Mouse (Mus musculus): ENCODE measurements around the gene Hecw2. TPM values are rescaled to one million over a fixed set of nuclear protein-coding genes. Genes with fewer than 3 reads are reported as not detected.
A peak's percentile ranks its signal among the peaks of the same experiment; 100 is the strongest.

The Hecw2 gene
- total and polyA plus RNA-seq, 3 experiments: 0.27 TPM; not detected in 2

- TF ChIP-seq GATA1 (IDR thresholded peaks at IDR 0.05; ENCODE audit: borderline replicate concordance, low read length) (no peak), POLR2AphosphoS5 (IDR thresholded peaks at IDR 0.05; ENCODE audit: insufficient replicate concordance, low read depth, low read length) (no peak), TAL1 (conservative IDR thresholded peaks at IDR 0.05; ENCODE audit: low read depth, low read length) (no peak), CTCF (IDR thresholded peaks at IDR 0.05; ENCODE audit: low read depth, low read length) (no peak), GATA2 (IDR thresholded peaks at IDR 0.05; ENCODE audit: borderline replicate concordance, low read depth, low read length) (no peak)
- peaks cover 2% of the 10 kb centered on the region; the same call in 1 of the 2 replicates for H3K27me3 ChIP-seq (ENCODE audit: insufficient read depth, low read length)
- no peak for DNase-seq (ENCODE audit: low spot score)
- ATAC-seq (ENCODE audit: extremely low read depth, insufficient number of reproducible peaks, low FRiP score, poor library complexity, severe bottlenecking): no peak
- no peak overlapping the region for H3K4me3 ChIP-seq (ENCODE audit: low read depth, low read length)
- no peaks in the 10 kb centered on the region for H3K36me3 ChIP-seq (replicated peaks)
- H3K9me3 ChIP-seq (replicated peaks): no peaks in the 10 kb centered on the region
- no peaks in the 10 kb centered on the region; the same call in 1 of the 2 replicates for H3K4me1 ChIP-seq (ENCODE audit: insufficient read depth, low read depth, low read length)
Observed at GRCm38 (mm10) chr1:53843051-53843450, 351.9 kb downstream of the Hecw2 start.

GRCm38 (mm10) chr1:53841080-53841479 lies 353.9 kb downstream of the Hecw2 start:
- H3K36me3 ChIP-seq (replicated peaks): no peaks in the 10 kb centered on the region
- no peak for TF ChIP-seq CTCF (IDR thresholded peaks at IDR 0.05; ENCODE audit: low read depth, low read length)
- no peak for TF ChIP-seq GATA2 (IDR thresholded peaks at IDR 0.05; ENCODE audit: borderline replicate concordance, low read depth, low read length)
- no peak for TF ChIP-seq POLR2AphosphoS5 (IDR thresholded peaks at IDR 0.05; ENCODE audit: insufficient replicate concordance, low read depth, low read length)
- no peak for TF ChIP-seq TAL1 (conservative IDR thresholded peaks at IDR 0.05; ENCODE audit: low read depth, low read length)
- TF ChIP-seq GATA1 (IDR thresholded peaks at IDR 0.05; ENCODE audit: borderline replicate concordance, low read length): no peak
- H3K9me3 ChIP-seq (replicated peaks): no peaks in the 10 kb centered on the region
- no peak for DNase-seq (ENCODE audit: low spot score)
- no peak overlapping the region for H3K4me3 ChIP-seq (ENCODE audit: low read depth, low read length)
- H3K27me3 ChIP-seq (ENCODE audit: insufficient read depth, low read length): peaks cover 4% of the 10 kb centered on the region; the same call in 1 of the 2 replicates
- no peaks in the 10 kb centered on the region; the same call in 1 of the 2 replicates for H3K4me1 ChIP-seq (ENCODE audit: insufficient read depth, low read depth, low read length)
- no peak for ATAC-seq (ENCODE audit: extremely low read depth, insufficient number of reproducible peaks, low FRiP score, poor library complexity, severe bottlenecking)

GRCm38 (mm10) chr1:53839392-53839791 lies 355.6 kb downstream of the Hecw2 start:
- no peak for ATAC-seq (ENCODE audit: extremely low read depth, insufficient number of reproducible peaks, low FRiP score, poor library complexity, severe bottlenecking)

GRCm38 (mm10) chr1:53838182-53838859 lies 356.6 kb downstream of the Hecw2 start:
- TF ChIP-seq POLR2AphosphoS5 (IDR thresholded peaks at IDR 0.05; ENCODE audit: insufficient replicate concordance, low read depth, low read length) (no peak), TAL1 (conservative IDR thresholded peaks at IDR 0.05; ENCODE audit: low read depth, low read length) (no peak), GATA2 (IDR thresholded peaks at IDR 0.05; ENCODE audit: borderline replicate concordance, low read depth, low read length) (no peak), GATA1 (IDR thresholded peaks at IDR 0.05; ENCODE audit: borderline replicate concordance, low read length) (no peak), CTCF (IDR thresholded peaks at IDR 0.05; ENCODE audit: low read depth, low read length) (no peak)
- Histone ChIP-seq H3K36me3 (replicated peaks) (no peaks in the 10 kb centered on the region), H3K4me3 (ENCODE audit: low read depth, low read length) (no peak overlapping the region), H3K4me1 (ENCODE audit: insufficient read depth, low read depth, low read length) (no peaks in the 10 kb centered on the region; the same call in 1 of the 2 replicates), H3K27me3 (ENCODE audit: insufficient read depth, low read length) (peaks cover 4% of the 10 kb centered on the region; the same call in 1 of the 2 replicates), H3K9me3 (replicated peaks) (no peaks in the 10 kb centered on the region)
- ATAC-seq (ENCODE audit: extremely low read depth, insufficient number of reproducible peaks, low FRiP score, poor library complexity, severe bottlenecking) (peak; percentile 49; the same call in 1 of the 2 replicates), DNase-seq (ENCODE audit: low spot score) (no peak)

More at GRCm38 (mm10) chr1:53839392-53839791, 355.6 kb downstream of the Hecw2 start:
- no peak for DNase-seq (ENCODE audit: low spot score)
- TF ChIP-seq POLR2AphosphoS5 (IDR thresholded peaks at IDR 0.05; ENCODE audit: insufficient replicate concordance, low read depth, low read length) (no peak), GATA2 (IDR thresholded peaks at IDR 0.05; ENCODE audit: borderline replicate concordance, low read depth, low read length) (no peak), TAL1 (conservative IDR thresholded peaks at IDR 0.05; ENCODE audit: low read depth, low read length) (no peak), GATA1 (IDR thresholded peaks at IDR 0.05; ENCODE audit: borderline replicate concordance, low read length) (no peak), CTCF (IDR thresholded peaks at IDR 0.05; ENCODE audit: low read depth, low read length) (no peak)
- Histone ChIP-seq H3K36me3 (replicated peaks) (no peaks in the 10 kb centered on the region), H3K27me3 (ENCODE audit: insufficient read depth, low read length) (peaks cover 4% of the 10 kb centered on the region; the same call in 1 of the 2 replicates), H3K4me3 (ENCODE audit: low read depth, low read length) (no peak overlapping the region), H3K4me1 (ENCODE audit: insufficient read depth, low read depth, low read length) (no peaks in the 10 kb centered on the region; the same call in 1 of the 2 replicates), H3K9me3 (replicated peaks) (no peaks in the 10 kb centered on the region)

- TF ChIP-seq POLR2AphosphoS5 (IDR thresholded peaks at IDR 0.05; ENCODE audit: insufficient replicate concordance, low read depth, low read length) (no peak), GATA2 (IDR thresholded peaks at IDR 0.05; ENCODE audit: borderline replicate concordance, low read depth, low read length) (no peak)
- DNase-seq (ENCODE audit: low spot score) (no peak), ATAC-seq (ENCODE audit: extremely low read depth, insufficient number of reproducible peaks, low FRiP score, poor library complexity, severe bottlenecking) (no peak)
- Histone ChIP-seq H3K36me3 (replicated peaks) (no peaks in the 10 kb centered on the region), H3K4me3 (ENCODE audit: low read depth, low read length) (no peak overlapping the region), H3K4me1 (ENCODE audit: insufficient read depth, low read depth, low read length) (no peaks in the 10 kb centered on the region), H3K9me3 (replicated peaks) (no peaks in the 10 kb centered on the region), H3K27me3 (ENCODE audit: insufficient read depth, low read length) (peaks cover 3% of the 10 kb centered on the region)
Observed at GRCm38 (mm10) chr1:53830286-53830685, 364.7 kb downstream of the Hecw2 start.

- ATAC-seq (ENCODE audit: extremely low read depth, insufficient number of reproducible peaks, low FRiP score, poor library complexity, severe bottlenecking): no peak
- no peak for DNase-seq (ENCODE audit: low spot score)
- Histone ChIP-seq H3K9me3 (replicated peaks) (no peaks in the 10 kb centered on the region), H3K36me3 (replicated peaks) (no peaks in the 10 kb centered on the region), H3K4me3 (ENCODE audit: low read depth, low read length) (no peak overlapping the region), H3K27me3 (ENCODE audit: insufficient read depth, low read length) (peaks cover 3% of the 10 kb centered on the region), H3K4me1 (ENCODE audit: insufficient read depth, low read depth, low read length) (no peaks in the 10 kb centered on the region)
- TF ChIP-seq GATA1 (IDR thresholded peaks at IDR 0.05; ENCODE audit: borderline replicate concordance, low read length) (no peak), TAL1 (conservative IDR thresholded peaks at IDR 0.05; ENCODE audit: low read depth, low read length) (no peak), CTCF (IDR thresholded peaks at IDR 0.05; ENCODE audit: low read depth, low read length) (no peak), POLR2AphosphoS5 (IDR thresholded peaks at IDR 0.05; ENCODE audit: insufficient replicate concordance, low read depth, low read length) (no peak), GATA2 (IDR thresholded peaks at IDR 0.05; ENCODE audit: borderline replicate concordance, low read depth, low read length) (no peak)
Observed at GRCm38 (mm10) chr1:53829089-53829488, 365.9 kb downstream of the Hecw2 start.

Data from G1E (cell line).